Mouse (Mus musculus) heart, embryonic 13.5 days (tissue): ENCODE results near the gene Fcor. TPM values are rescaled to one million over a fixed set of nuclear protein-coding genes. Genes with fewer than 3 reads are reported as not detected.

Source experiments
- polyA plus RNA-seq: library from polyadenylated mRNA; unstranded; fragments of >200 nt; fragmentation: Nextera tagmentation; extraction: Ambion mirVana; gene quantifications from 2 replicates; pipeline ENCODE4 v1.2.1, GENCODE M21; 2015

Fcor gene
- polyA plus RNA-seq, 1 experiment from 2014 or later, result 9.0 TPM

Other genes starting within 250 kb of the Fcor start
- 4.9 and 7.2 TPM in 2 replicates for gene Pex11g, start 204.7 kb downstream of the Fcor start, polyA plus RNA-seq
- not detected in 2 replicates for gene Tex45, start 201.5 kb downstream of the Fcor start, polyA plus RNA-seq
- gene Zfp358, start 179.2 kb downstream of the Fcor start, polyA plus RNA-seq, result 30.7 and 32.0 TPM in 2 replicates
- gene Mcoln1, start 171.9 kb downstream of the Fcor start, polyA plus RNA-seq, result 46.1 and 46.7 TPM in 2 replicates
- gene Pnpla6, start 157.0 kb downstream of the Fcor start, polyA plus RNA-seq, result 16.6 and 18.0 TPM in 2 replicates
- gene C330021F23Rik, start 104.4 kb downstream of the Fcor start, polyA plus RNA-seq, result 5.5 and 7.2 TPM in 2 replicates
- 1.9 TPM in 2 replicates for gene Camsap3, start 85.1 kb downstream of the Fcor start, polyA plus RNA-seq
- 32.8 TPM in 2 replicates for gene Xab2, start 51.0 kb downstream of the Fcor start, polyA plus RNA-seq
- 97.0 and 108 TPM in 2 replicates for gene Pet100, start 50.8 kb downstream of the Fcor start, polyA plus RNA-seq
- gene Pcp2, start 46.8 kb downstream of the Fcor start, polyA plus RNA-seq, result 0.11 TPM in 1 of 2 replicates, not detected in the other
- 45.6 and 51.8 TPM in 2 replicates for gene Stxbp2, start 41.4 kb downstream of the Fcor start, polyA plus RNA-seq
- gene Retn, start 16.6 kb downstream of the Fcor start, polyA plus RNA-seq, result not detected in 2 replicates
- gene Mcemp1, start 6.6 kb downstream of the Fcor start, polyA plus RNA-seq, result 0.42 TPM in 1 of 2 replicates, not detected in the other
- 31.8 and 36.9 TPM in 2 replicates for gene Trappc5, start 3.9 kb upstream of the Fcor start, polyA plus RNA-seq
- 0.19 and 0.21 TPM in 2 replicates for gene Fcer2a, start 21.8 kb upstream of the Fcor start, polyA plus RNA-seq
- gene Clec4g, start 48.3 kb upstream of the Fcor start, polyA plus RNA-seq, result 3.7 and 5.9 TPM in 2 replicates
- gene Cd209a, start 76.6 kb upstream of the Fcor start, polyA plus RNA-seq, result not detected in 2 replicates
- gene Cd209e, start 181.9 kb upstream of the Fcor start, polyA plus RNA-seq, result not detected in 2 replicates
- not detected in 2 replicates for gene Cd209d, start 206.2 kb upstream of the Fcor start, polyA plus RNA-seq